Mouse (Mus musculus) liver, embryonic 14.5 days (tissue): Measurements from ENCODE around the gene Cblc. TPM values are rescaled to one million over a fixed set of nuclear protein-coding genes. Genes with fewer than 3 reads are reported as not detected.

ENCODE experiments used
- ATAC-seq: fragments of 200-750 bp; cut with Nextera tagmentation; 2 replicates; pipeline ENCODE4 v1.8.0; 2017; ENCODE audit warnings: moderate number of reproducible peaks, mild to moderate bottlenecking, moderate library complexity; ENCODE audit not compliant: insufficient read depth
- DNase-seq, 3 experiments: peaks; one replicate each; pipeline ENCODE4 v3.0.0-alpha.2; 2012 to 2013; ENCODE audit warnings: low read depth in 3 of 3, low spot score in 3 of 3
- H3K27ac ChIP-seq: fragments of 300-500 bp; sonication (generic); 2 replicates; pipeline ENCODE4 v1.5.1; 2014; ENCODE audit warnings: moderate library complexity, mild to moderate bottlenecking, control low read depth, inconsistent platforms
- H3K27me3 ChIP-seq: fragments of 300-500 bp; sonication (generic); 2 replicates; pipeline ENCODE4 v1.6.1; 2014; ENCODE audit warnings: mild to moderate bottlenecking, low read length, moderate library complexity; ENCODE audit not compliant: control insufficient read depth, insufficient read depth
- H3K36me3 ChIP-seq: fragments of 300-500 bp; sonication (generic); replicated peaks from 2 replicates; pipeline ENCODE4 v1.6.1; 2014; ENCODE audit warnings: low read depth; ENCODE audit not compliant: control insufficient read depth, insufficient read depth
- H3K4me1 ChIP-seq, 2 experiments: fragments of 200-500 bp in 1 of 2; fragments of 300-500 bp in 1 of 2; sonication (generic) in 1 of 2; replicated peaks; 2 replicates each; pipeline ENCODE4 v1.6.1; 2012 to 2014; ENCODE audit warnings: antibody characterized with exemption in 1 of 2, inconsistent platforms in 1 of 2, low read length in 1 of 2; ENCODE audit not compliant: control insufficient read depth in 2 of 2, insufficient read depth in 2 of 2
- H3K4me2 ChIP-seq: fragments of 300-500 bp; sonication (generic); 2 replicates; pipeline ENCODE4 v1.6.1; 2014; ENCODE audit warnings: low read depth, mild to moderate bottlenecking, control low read depth, moderate library complexity
- H3K4me3 ChIP-seq, 2 experiments: fragments of 200-500 bp in 1 of 2; fragments of 300-500 bp in 1 of 2; sonication (generic) in 1 of 2; 2 replicates each; pipeline ENCODE4 v1.5.1; 2012 to 2014; ENCODE audit warnings: low read depth in 2 of 2, low read length in 2 of 2, mild to moderate bottlenecking in 2 of 2, control low read depth in 1 of 2, inconsistent platforms in 1 of 2, moderate library complexity in 1 of 2; ENCODE audit not compliant: insufficient read depth in 1 of 2
- H3K9ac ChIP-seq: fragments of 300-500 bp; sonication (generic); replicated peaks from 2 replicates; pipeline ENCODE4 v1.6.1; 2014; ENCODE audit warnings: mild to moderate bottlenecking, control low read depth, moderate library complexity
- H3K9me3 ChIP-seq: fragments of 300-500 bp; sonication (generic); 2 replicates; pipeline ENCODE4 v1.6.1; 2016; ENCODE audit warnings: low read length, mixed read lengths; ENCODE audit not compliant: control insufficient read depth
- CTCF ChIP-seq: IDR thresholded peaks from 2 replicates; pipeline ENCODE4 v1.5.1; 2016; ENCODE audit warnings: antibody characterized with exemption, low read depth, control low read depth
- EP300 ChIP-seq: IDR thresholded peaks from 2 replicates; pipeline ENCODE4 v1.6.1; 2016; ENCODE audit warnings: antibody characterized with exemption, low read depth
- WGBS: fragments of 180-500 bp; shearing (Covaris S2); extraction: QIAGEN DNeasy Blood & Tissue Kit; methylation state at CpG from one replicate; pipeline ENCODE4 v1.1.7; 2014; ENCODE audit not compliant: insufficient replicate concordance; 5-methylcytosine and 5-hydroxymethylcytosine counted together
- polyA plus RNA-seq, 2 experiments: library from polyadenylated mRNA; depleted of rRNA in 1 of 2; stranded (reverse) in 1 of 2; unstranded in 1 of 2; fragments of >200 nt; fragmentation: Nextera tagmentation in 1 of 2; extraction: Ambion mirVana in 1 of 2; gene quantifications; 2 replicates each; pipeline versions ENCODE4 v1.2.1 to v1.2.3; 2012 to 2014

Gene Cblc
- polyA plus RNA-seq, 2 experiments = 0.95 to 1.1 TPM

- 73% methylated on average over 8 of the region's 8 CpGs for WGBS
- H3K9me3 ChIP-seq = no peaks in the 10 kb centered on the region
These were observed 9.9 kb upstream of the Cblc start for GRCm38 (mm10) chr7:19806356-19806969.

GRCm38 (mm10) chr7:19802995-19803394 is 6.4 kb upstream of the Cblc start:
- Histone ChIP-seq H3K4me2 (no peak overlapping the region), H3K27me3 (no peaks in the 10 kb centered on the region), H3K9me3 (no peaks in the 10 kb centered on the region), H3K4me1 (no peaks in the 10 kb centered on the region), H3K9ac (no peak overlapping the region), H3K4me3 (no peak overlapping the region), H3K36me3 (no peaks in the 10 kb centered on the region), H3K27ac (no peak overlapping the region)
- ATAC-seq (no peak), DNase-seq (no peak)
- TF ChIP-seq CTCF (peak; percentile 88), EP300 (no peak)
- 16% methylated on average over 7 of the region's 7 CpGs for WGBS

More at GRCm38 (mm10) chr7:19806356-19806969, 9.9 kb upstream of the Cblc start:
- no peaks in the 10 kb centered on the region for H3K4me1 ChIP-seq
- H3K27me3 ChIP-seq = no peaks in the 10 kb centered on the region
- H3K4me3 ChIP-seq = no peak overlapping the region
- no peak overlapping the region for H3K9ac ChIP-seq
- no peak for ATAC-seq
- no peak for DNase-seq
- H3K36me3 ChIP-seq = no peaks in the 10 kb centered on the region
- TF ChIP-seq EP300 = no peak
- no peak overlapping the region for H3K4me2 ChIP-seq
- no peak overlapping the region for H3K27ac ChIP-seq

DNA sequence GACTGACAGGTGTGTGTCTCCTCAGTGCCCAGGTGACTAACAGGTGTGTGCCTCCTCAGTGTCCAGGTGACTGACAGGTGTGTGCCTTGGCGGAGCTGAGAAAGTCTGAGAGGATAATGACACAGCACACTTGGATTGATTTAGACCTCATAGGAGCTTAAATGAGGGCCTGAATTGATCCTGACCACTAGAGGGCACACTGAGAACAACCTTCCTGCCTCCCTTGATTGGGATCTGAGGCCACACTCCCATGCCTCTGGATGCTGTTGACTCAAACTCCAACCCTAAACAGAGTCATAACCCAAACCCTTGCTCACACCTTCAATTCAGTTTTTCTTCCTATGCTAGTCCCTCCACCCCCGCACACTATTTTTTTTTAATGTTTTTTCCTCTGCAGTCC is 4.2 kb upstream of the Cblc start:
- H3K9me3 ChIP-seq = no peaks in the 10 kb centered on the region
- no peak for ATAC-seq
- H3K4me3 ChIP-seq = no peak overlapping the region
- 15% methylated on average over 2 of the region's 2 CpGs for WGBS
- H3K4me1 ChIP-seq = no peaks in the 10 kb centered on the region
- no peak for DNase-seq
- no peak overlapping the region for H3K9ac ChIP-seq
- no peaks in the 10 kb centered on the region for H3K36me3 ChIP-seq
- peak; percentile 77 for TF ChIP-seq CTCF
- no peak for TF ChIP-seq EP300
- H3K27me3 ChIP-seq = peaks cover 12% of the 10 kb centered on the region
- H3K4me2 ChIP-seq = no peak overlapping the region
- H3K27ac ChIP-seq = no peak overlapping the region

- no peak for DNase-seq
- Histone ChIP-seq H3K4me2 (peak overlapping the region; percentile 48), H3K9me3 (no peaks in the 10 kb centered on the region), H3K4me1 (no peaks in the 10 kb centered on the region), H3K4me3 (peak overlapping the region in 1 of 2 experiments; percentile 21; a peak in 1 of 4 replicates), H3K36me3 (no peaks in the 10 kb centered on the region), H3K9ac (no peak overlapping the region), H3K27ac (no peak overlapping the region), H3K27me3 (peaks cover 12% of the 10 kb centered on the region)
- 10% methylated on average over 18 of the region's 18 CpGs for WGBS
- ATAC-seq = no peak
- TF ChIP-seq CTCF (no peak), EP300 (no peak)
These were observed 355 bp downstream of the Cblc start for GRCm38 (mm10) chr7:19796254-19796653.

DNA sequence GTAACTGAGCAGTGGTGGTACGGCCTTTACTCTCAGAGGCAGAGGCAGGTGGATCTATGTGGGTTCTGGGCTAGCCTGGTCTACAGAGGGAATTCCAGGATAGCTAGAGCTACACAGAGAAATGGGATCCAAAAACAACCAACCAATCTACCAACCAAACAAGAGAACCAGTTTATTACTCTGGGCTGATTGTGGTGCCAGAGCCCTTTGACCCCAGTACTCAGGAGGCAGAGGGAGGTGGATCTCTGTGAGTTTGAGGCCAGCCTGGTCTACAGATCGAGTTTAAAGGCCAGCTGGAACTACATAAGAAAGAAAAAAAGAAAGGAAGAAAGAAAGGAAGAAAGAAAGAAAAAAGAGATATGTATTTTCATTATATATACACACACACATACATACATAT is 1.4 kb downstream of the Cblc start:
- no peak overlapping the region for H3K9ac ChIP-seq
- 0 out of 4 replicates have a peak, but pooled peaks cover 0 to 3% of the 10 kb centered on the region in 2 experiments for H3K4me1 ChIP-seq
- no peak overlapping the region for H3K4me3 ChIP-seq
- H3K4me2 ChIP-seq = no peak overlapping the region
- peaks cover 12% of the 10 kb centered on the region for H3K27me3 ChIP-seq
- WGBS = 33% methylated on average over 2 of the region's 2 CpGs
- TF ChIP-seq CTCF = no peak
- no peak for TF ChIP-seq EP300
- no peak overlapping the region for H3K27ac ChIP-seq
- H3K36me3 ChIP-seq = no peaks in the 10 kb centered on the region
- H3K9me3 ChIP-seq = no peaks in the 10 kb centered on the region
- ATAC-seq = no peak
- no peak for DNase-seq
